Mouse (Mus musculus) erythroblast, embryonic 14.5 days (primary cell): ENCODE results near the gene Rae1.

Experiments used
- GATA1 ChIP-seq: IDR thresholded peaks from 2 replicates; pipeline ENCODE4 v1.6.1; 2012; ENCODE audit warnings: low read length, inconsistent platforms, mixed read lengths
- TAL1 ChIP-seq: IDR thresholded peaks from 3 replicates; pipeline ENCODE4 v1.6.1; 2012; ENCODE audit warnings: low read length, inconsistent platforms, mixed read lengths

DNA sequence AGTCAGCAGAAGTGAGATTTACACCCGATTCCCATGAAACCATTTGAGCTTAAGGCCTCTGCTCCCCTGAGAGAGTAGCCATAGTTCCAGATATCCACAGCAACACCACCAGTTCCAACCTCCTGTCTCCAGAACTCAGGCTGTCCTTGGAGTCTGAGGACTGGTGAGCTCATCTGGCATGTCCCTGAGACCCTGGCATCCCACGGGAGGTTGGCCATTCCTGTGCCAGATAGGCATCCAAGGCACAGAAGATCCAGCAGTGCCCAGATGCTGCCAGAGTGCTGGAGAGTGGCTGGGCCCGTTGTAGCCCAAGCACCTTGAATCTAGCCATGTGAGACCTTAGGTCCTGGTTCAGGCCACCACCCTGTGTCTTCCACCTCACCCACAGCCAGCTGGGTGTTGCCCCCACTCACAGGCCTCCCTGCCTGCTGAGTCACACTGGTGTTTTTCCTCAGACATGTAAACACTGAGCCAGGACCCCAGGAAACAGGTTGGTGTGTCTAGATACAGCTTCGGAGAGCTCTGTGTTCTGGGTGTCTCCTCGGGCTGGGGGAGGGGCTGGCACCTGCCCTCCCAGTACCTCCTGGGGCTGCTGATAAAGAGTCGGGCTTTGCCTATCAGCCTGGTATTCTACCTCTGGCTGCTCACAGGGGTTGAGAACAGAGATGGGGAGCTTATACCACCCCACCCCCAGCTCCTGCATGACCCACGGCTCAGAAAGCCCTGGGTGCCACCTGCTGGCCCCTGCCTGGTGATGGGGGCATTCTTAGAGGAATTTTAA lies 38.1 kb downstream of the Rae1 start:
- TF ChIP-seq GATA1 (peak; percentile 96), TAL1 (peak; percentile 95)
